Mouse (Mus musculus): Measurements from ENCODE around the gene Rnase9.

GRCm38 (mm10) chr14:50997999-50998666, 43.5 kb downstream of the Rnase9 start:
- TF ChIP-seq POLR2A (IDR thresholded peaks at IDR 0.05; ENCODE audit: borderline replicate concordance, control insufficient read depth, low read depth, low read length) (no peak), CTCF (IDR thresholded peaks at IDR 0.05; ENCODE audit: control insufficient read depth, insufficient read depth, low read length) (no peak)

Measured in bone marrow, adult 2 months (tissue).